In the genomic region with DNA sequence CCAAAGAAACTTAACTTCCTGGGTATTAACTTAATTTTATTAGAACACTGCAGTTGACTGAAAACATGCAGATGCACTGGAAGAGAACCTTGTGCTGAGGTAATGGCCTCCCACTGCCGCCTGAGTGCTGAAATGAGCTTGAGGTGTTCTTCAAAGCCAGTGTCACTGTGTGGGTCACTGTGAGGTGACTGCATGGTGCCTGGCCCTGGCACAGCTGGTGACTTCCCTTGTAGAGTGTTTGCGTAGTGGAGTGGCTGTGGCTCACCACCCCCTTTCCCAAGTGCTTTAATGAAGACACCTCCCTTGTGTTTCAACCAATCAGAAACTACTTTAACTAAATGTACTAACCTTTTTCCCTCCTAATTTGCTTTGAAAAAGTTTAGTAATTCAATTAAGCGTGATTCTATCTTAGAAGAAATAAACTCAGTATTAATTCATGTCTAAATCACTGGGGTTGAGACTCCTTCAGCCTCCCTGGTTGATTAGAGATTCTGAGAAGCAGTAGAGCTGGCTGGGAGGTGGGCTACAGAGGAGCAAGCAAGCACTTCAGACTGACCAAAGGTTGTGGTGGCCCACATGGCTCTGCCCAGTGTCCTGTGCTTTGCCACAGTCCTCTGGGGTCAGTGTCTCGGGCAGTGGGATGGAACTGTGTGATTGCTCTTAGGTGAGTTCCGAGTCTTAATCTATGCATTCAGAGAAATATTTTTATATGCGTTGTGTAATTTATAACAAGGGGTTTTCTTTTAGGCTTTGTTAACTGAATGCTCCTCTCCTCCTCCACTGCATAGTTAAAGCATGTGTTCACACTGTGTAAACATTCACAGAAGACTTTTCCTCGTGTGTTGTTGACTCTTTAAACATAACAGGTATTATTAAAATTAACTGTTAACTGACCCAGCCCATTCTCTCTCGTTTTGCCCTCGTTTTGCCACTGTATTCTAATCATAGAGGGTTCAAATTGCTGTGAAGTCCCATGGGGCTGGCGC, we compare ENCODE assay signal across 13 mouse cellular contexts. TPM values are rescaled to one million over a fixed set of nuclear protein-coding genes. Genes with fewer than 3 reads are reported as not detected.
DNase-seq lines count a peak whose midpoint lies in the region; ATAC-seq and TF ChIP-seq lines count a peak whose summit lies in the region.
"Had no signal": no experiment of that assay in that cellular context is flagged by ENCODE, and none has a peak within 500 bp of the region (broad histone marks: within the 10 kb centered on the region; RNA-seq: fewer than 3 reads in every experiment).

No protein-coding gene starts in this region.

- peaks cover 60% of the 10 kb centered on the region for H3K4me1 ChIP-seq in forebrain, embryonic 10.5 days
- H3K4me1 ChIP-seq in forebrain, postnatal 0 days (ENCODE audit: insufficient read depth): no peaks in the 10 kb centered on the region
- peaks cover 23% of the 10 kb centered on the region for H3K4me1 ChIP-seq in lung, embryonic 16.5 days (replicated peaks; ENCODE audit: control insufficient read depth, insufficient read depth, low read length)
- peaks cover 45% of the 10 kb centered on the region for H3K4me1 ChIP-seq in neural tube, embryonic 13.5 days (replicated peaks)

- H3K36me3 ChIP-seq in forebrain, embryonic 10.5 days (replicated peaks): peaks cover 44% of the 10 kb centered on the region
- H3K36me3 ChIP-seq in forebrain, postnatal 0 days (ENCODE audit: insufficient read depth): peaks cover 37% of the 10 kb centered on the region
- peaks cover 14% of the 10 kb centered on the region for H3K36me3 ChIP-seq in lung, embryonic 16.5 days (ENCODE audit: control insufficient read depth, insufficient read depth, low read length)
- H3K36me3 ChIP-seq in neural tube, embryonic 13.5 days: peaks cover 32% of the 10 kb centered on the region

- H3K27ac ChIP-seq in forebrain, embryonic 10.5 days: peak overlapping the region; percentile 68
- no peak overlapping the region for H3K27ac ChIP-seq in forebrain, postnatal 0 days (ENCODE audit: low read depth, low read length)
- peak overlapping the region; percentile 93 for H3K27ac ChIP-seq in lung, embryonic 16.5 days (ENCODE audit: low read length)
- H3K27ac ChIP-seq in neural tube, embryonic 13.5 days (replicated peaks): peak overlapping the region; percentile 49
- H3K27ac ChIP-seq: embryonic facial prominence, embryonic 10.5 days; heart, adult 2 months had no signal

- H3K4me3 ChIP-seq in forebrain, embryonic 10.5 days: no peak overlapping the region
- H3K4me3 ChIP-seq in forebrain, postnatal 0 days (ENCODE audit: low read depth, low read length): no peak overlapping the region
- H3K4me3 ChIP-seq in lung, embryonic 16.5 days (ENCODE audit: low read length): no peak overlapping the region
- no peak overlapping the region for H3K4me3 ChIP-seq in neural tube, embryonic 13.5 days
- H3K4me3 ChIP-seq: embryonic facial prominence, embryonic 10.5 days; heart, adult 2 months had no signal

- 75% methylated on average over 10 of the region's 10 CpGs for WGBS in forebrain, embryonic 10.5 days
- WGBS in forebrain, postnatal 0 days: 68% methylated on average over 10 of the region's 10 CpGs
- 49% methylated on average over 10 of the region's 10 CpGs for WGBS in lung, embryonic 16.5 days
- 51% methylated on average over 10 of the region's 10 CpGs for WGBS in neural tube, embryonic 13.5 days

- no peak for TF ChIP-seq CTCF in forebrain, postnatal 0 days (IDR thresholded peaks at IDR 0.05; ENCODE audit: low read depth)

- no peak overlapping the region for H3K4me2 ChIP-seq in forebrain, postnatal 0 days (ENCODE audit: low read depth)
- H3K4me2 ChIP-seq in lung, embryonic 16.5 days (ENCODE audit: low read depth, low read length): peak overlapping the region; percentile 32; the same call in 1 of the 2 replicates
- no peak overlapping the region for H3K4me2 ChIP-seq in neural tube, embryonic 13.5 days

- ATAC-seq in forebrain, postnatal 0 days: no peak
- peak; percentile 84 for ATAC-seq in lung, embryonic 16.5 days (ENCODE audit: low read depth)
- ATAC-seq in neural tube, embryonic 13.5 days (ENCODE audit: low read depth): no peak

- H3K9ac ChIP-seq in forebrain, postnatal 0 days: no peak overlapping the region
- H3K9ac ChIP-seq in lung, embryonic 16.5 days (ENCODE audit: low read length): no peak overlapping the region
- H3K9ac ChIP-seq in neural tube, embryonic 13.5 days: 0 out of 2 replicates have a peak overlapping the region, but pooled peaks have one; percentile 38

- no peak for DNase-seq in forebrain, embryonic 10.5 days (ENCODE audit: extremely low spot score, low spot score)
- DNase-seq in forebrain, postnatal 0 days: no peak
- DNase-seq in kidney, postnatal 14 days: peak; percentile 59
- no peak for DNase-seq in kidney, postnatal 10 days
- no peak for DNase-seq in gastrocnemius, adult 18-20 months (ENCODE audit: low spot score)
- DNase-seq in yolk sac, embryonic 10.5 days (ENCODE audit: low spot score): no peak
- DNase-seq: heart, adult 2 months had no signal

- no peaks in the 10 kb centered on the region for H3K9me3 ChIP-seq in forebrain, embryonic 10.5 days
- no peaks in the 10 kb centered on the region for H3K9me3 ChIP-seq in forebrain, postnatal 0 days (ENCODE audit: low read length)
- H3K9me3 ChIP-seq in lung, embryonic 16.5 days (ENCODE audit: control insufficient read depth, low read length): no peaks in the 10 kb centered on the region
- H3K9me3 ChIP-seq in neural tube, embryonic 13.5 days: no peaks in the 10 kb centered on the region
- H3K9me3 ChIP-seq: embryonic facial prominence, embryonic 10.5 days had no signal

- peaks cover 15% of the 10 kb centered on the region for H3K27me3 ChIP-seq in forebrain, embryonic 10.5 days (ENCODE audit: poor library complexity, severe bottlenecking)
- no peaks in the 10 kb centered on the region for H3K27me3 ChIP-seq in forebrain, postnatal 0 days (ENCODE audit: insufficient read depth, low read length)
- H3K27me3 ChIP-seq in lung, embryonic 16.5 days (ENCODE audit: control insufficient read depth, insufficient read depth, low read depth, low read length): no peaks in the 10 kb centered on the region
- no peaks in the 10 kb centered on the region for H3K27me3 ChIP-seq in neural tube, embryonic 13.5 days

RNA-seq across cellular contexts. Expression of a gene that starts 13.4 kb away (rescaled TPM):
- polyA plus RNA-seq in forebrain, embryonic 10.5 days (2016; fragmentation: Nextera tagmentation; extraction: Ambion mirVana): 10.3 and 11.4 TPM in 2 replicates
- 45.5 and 51.8 TPM in 2 replicates for total RNA-seq in forebrain, postnatal 0 days (2014; rRNA removed)
- polyA plus RNA-seq in forebrain, postnatal 0 days (2015; fragmentation: Nextera tagmentation; extraction: Ambion mirVana): 13.7 and 15.0 TPM in 2 replicates
- 11.5 and 12.2 TPM in 2 replicates for polyA plus RNA-seq in lung, embryonic 16.5 days (2015; fragmentation: Nextera tagmentation; extraction: Ambion mirVana)
- polyA plus RNA-seq in neural tube, embryonic 13.5 days (2015; fragmentation: Nextera tagmentation; extraction: Ambion mirVana): 21.0 and 21.8 TPM in 2 replicates
- total RNA-seq in gastrocnemius, adult 18-20 months (2021): 100 to 1,000 TPM; 245 to 246 TPM

RNA-seq across cellular contexts. Expression of a gene that starts 19.5 kb away (rescaled TPM):
- polyA plus RNA-seq in forebrain, embryonic 10.5 days (2016; fragmentation: Nextera tagmentation; extraction: Ambion mirVana): 113 and 129 TPM in 2 replicates
- total RNA-seq in forebrain, postnatal 0 days (2014; rRNA removed): 88.8 and 108 TPM in 2 replicates
- polyA plus RNA-seq in forebrain, postnatal 0 days (2015; fragmentation: Nextera tagmentation; extraction: Ambion mirVana): 76.8 and 87.2 TPM in 2 replicates
- 99.0 and 105 TPM in 2 replicates for polyA plus RNA-seq in lung, embryonic 16.5 days (2015; fragmentation: Nextera tagmentation; extraction: Ambion mirVana)
- 146 and 151 TPM in 2 replicates for polyA plus RNA-seq in neural tube, embryonic 13.5 days (2015; fragmentation: Nextera tagmentation; extraction: Ambion mirVana)
- 10 to 100 TPM; 30.3 to 44.2 TPM for total RNA-seq in gastrocnemius, adult 18-20 months (2021)

RNA-seq across cellular contexts. Expression of a gene that starts 51.6 kb away (rescaled TPM):
- 0.12 and 0.22 TPM in 2 replicates for polyA plus RNA-seq in forebrain, embryonic 10.5 days (2016; fragmentation: Nextera tagmentation; extraction: Ambion mirVana)
- 1.1 and 1.6 TPM in 2 replicates for total RNA-seq in forebrain, postnatal 0 days (2014; rRNA removed)
- polyA plus RNA-seq in forebrain, postnatal 0 days (2015; fragmentation: Nextera tagmentation; extraction: Ambion mirVana): 0.97 and 0.98 TPM in 2 replicates
- 4.0 and 5.0 TPM in 2 replicates for polyA plus RNA-seq in lung, embryonic 16.5 days (2015; fragmentation: Nextera tagmentation; extraction: Ambion mirVana)
- polyA plus RNA-seq in neural tube, embryonic 13.5 days (2015; fragmentation: Nextera tagmentation; extraction: Ambion mirVana): 0.68 and 1.0 TPM in 2 replicates
- total RNA-seq in gastrocnemius, adult 18-20 months (2021): under 1 TPM; 0.25 to 0.62 TPM

RNA-seq across cellular contexts. Expression of a gene that starts 59.6 kb away (rescaled TPM):
- 0.34 TPM in 1 of 2 replicates, not detected in the other for polyA plus RNA-seq in forebrain, embryonic 10.5 days (2016; fragmentation: Nextera tagmentation; extraction: Ambion mirVana)
- 0.92 TPM in 1 of 2 replicates, not detected in the other for total RNA-seq in forebrain, postnatal 0 days (2014; rRNA removed)
- polyA plus RNA-seq in forebrain, postnatal 0 days (2015; fragmentation: Nextera tagmentation; extraction: Ambion mirVana): 0.19 TPM in 1 of 2 replicates, not detected in the other
- 0.33 TPM in 1 of 2 replicates, not detected in the other for polyA plus RNA-seq in lung, embryonic 16.5 days (2015; fragmentation: Nextera tagmentation; extraction: Ambion mirVana)
- polyA plus RNA-seq in neural tube, embryonic 13.5 days (2015; fragmentation: Nextera tagmentation; extraction: Ambion mirVana): 0.27 TPM in 1 of 2 replicates, not detected in the other
- not detected for total RNA-seq in gastrocnemius, adult 18-20 months (2021)
- total RNA-seq: adrenal gland, postnatal 4 days; layer of hippocampus, postnatal 14 days had no signal
- polyA plus RNA-seq: cerebellum, adult 2 months; heart, adult 2 months had no signal
